Mouse (Mus musculus) right cerebral cortex, postnatal 14 days (tissue): ENCODE data around the gene Slc22a22.
"Not testable (repeated sequence)": the region's sequence is repeated elsewhere in the genome, so short reads cannot be mapped to it uniquely, and the experiment has no call there.

Source experiments
- DNase-seq: peaks from one replicate; pipeline ENCODE4 v3.0.0; 2022

Gene Slc22a22

GRCm38 (mm10) chr15:57366446-57366845, 111.0 kb downstream of the Slc22a22 start:
- DNase-seq: no peak

GRCm38 (mm10) chr15:57355278-57355677, 122.1 kb downstream of the Slc22a22 start:
- DNase-seq: no peak

- DNase-seq: no peak
Measured at GRCm38 (mm10) chr15:57340499-57340898, 136.9 kb downstream of the Slc22a22 start.

- no peak for DNase-seq
Measured at GRCm38 (mm10) chr15:57331326-57331725, 146.1 kb downstream of the Slc22a22 start.

GRCm38 (mm10) chr15:57318001-57318400, 159.4 kb downstream of the Slc22a22 start:
- DNase-seq: no peak

- no peak for DNase-seq
Measured at GRCm38 (mm10) chr15:57316486-57316885, 160.9 kb downstream of the Slc22a22 start.

DNA sequence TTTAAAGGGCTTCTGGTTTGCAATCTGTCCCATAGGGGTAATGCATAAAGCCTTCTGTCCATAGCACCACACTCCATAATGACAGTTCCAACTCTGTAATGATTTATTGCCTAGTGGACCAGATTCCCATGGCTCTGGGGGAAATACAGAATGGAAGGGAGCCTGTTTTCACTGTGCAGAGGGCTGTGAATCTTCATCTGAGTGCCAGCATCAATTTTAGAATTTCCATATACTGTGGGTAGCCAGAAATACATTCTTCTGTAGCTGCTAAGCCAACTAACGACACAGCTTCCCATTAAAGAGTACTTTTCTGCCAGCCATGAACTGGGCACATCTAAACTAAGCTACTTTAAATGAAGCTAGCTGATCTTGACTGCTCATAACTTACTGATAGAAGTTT, 174.7 kb downstream of the Slc22a22 start:
- DNase-seq: no peak

DNA sequence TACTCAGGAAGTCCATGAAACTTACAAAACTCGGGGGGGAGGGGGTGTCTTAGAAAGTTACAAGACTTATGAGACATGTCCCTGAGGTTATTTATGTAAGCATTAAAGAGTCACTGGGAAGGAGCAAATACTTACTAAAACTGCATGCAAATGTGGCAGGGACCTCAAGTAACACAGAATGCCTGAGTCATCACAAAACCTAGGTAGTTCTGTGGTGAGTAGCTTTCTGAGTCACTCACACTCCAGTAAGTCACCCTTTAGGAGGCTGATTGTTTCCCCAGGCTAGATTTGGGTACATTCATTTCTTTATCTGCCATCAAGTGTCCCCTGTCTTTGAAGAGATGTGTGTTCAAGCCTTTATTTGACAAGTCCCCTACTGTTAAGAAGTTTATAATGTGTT, 198.9 kb downstream of the Slc22a22 start:
- no peak for DNase-seq

- DNase-seq: no peak
Measured at GRCm38 (mm10) chr15:57276411-57276810, 201.0 kb downstream of the Slc22a22 start.

- not testable (repeated sequence) for DNase-seq
Measured at GRCm38 (mm10) chr15:57240061-57240460, 237.4 kb downstream of the Slc22a22 start.

DNA sequence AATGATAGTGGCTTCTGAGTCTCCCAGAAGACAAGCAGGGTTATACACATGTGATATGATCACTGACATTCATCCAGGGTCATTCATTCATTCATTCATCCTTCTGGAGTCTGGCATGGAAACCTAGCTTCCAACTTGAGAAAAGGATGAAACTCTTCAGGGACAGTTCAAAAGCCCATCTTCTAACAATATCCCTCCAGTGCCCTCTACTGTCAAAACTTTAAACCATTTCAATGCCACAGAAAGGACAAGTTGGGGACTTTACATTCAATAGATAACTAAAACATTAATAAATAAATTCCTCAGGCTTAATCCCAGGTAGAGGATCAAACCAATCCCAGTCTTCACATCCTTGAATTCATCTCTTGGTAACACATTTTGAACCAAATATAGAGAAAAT, 247.0 kb downstream of the Slc22a22 start:
- no peak for DNase-seq

DNA sequence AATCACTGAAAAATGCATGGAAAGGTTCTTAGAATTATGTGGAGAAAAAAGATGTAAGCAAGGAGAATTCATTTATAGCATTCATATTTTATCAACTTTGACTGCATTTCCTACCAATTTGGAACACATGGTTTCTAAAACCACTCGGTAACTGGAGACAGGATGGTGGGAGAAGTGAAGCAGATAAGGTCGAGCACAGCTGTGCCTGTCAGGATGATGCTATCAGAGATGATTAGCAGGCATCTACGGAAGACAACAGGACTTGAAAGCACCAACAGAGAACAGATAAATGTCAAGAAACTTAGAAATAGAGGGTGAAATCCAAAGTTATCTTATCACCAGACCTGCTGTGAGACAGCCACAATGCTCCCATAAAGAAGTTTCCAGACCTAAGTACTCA, 272.1 kb downstream of the Slc22a22 start:
- DNase-seq: no peak

GRCm38 (mm10) chr15:57204444-57204930, 272.9 kb downstream of the Slc22a22 start:
- DNase-seq: no peak
